Mouse (Mus musculus) kidney, adult 2 months (tissue): ENCODE measurements at regions not wholly inside any gene's neighbourhood (a gene's known extent, or its start where the extent isn't known, plus 50 kb on each side); places are given as distances from the start of the nearest gene placed in this dataset.

Source experiments
- CTCF ChIP-seq: fragments of 200-500 bp; conservative IDR thresholded peaks from 2 replicates; pipeline ENCODE4 v1.5.1; 2011; ENCODE audit warnings: low read depth, mild to moderate bottlenecking, control low read depth, low read length, moderate library complexity, mixed read lengths; ENCODE audit not compliant: insufficient read depth, insufficient read length
- POLR2A ChIP-seq: fragments of 200-500 bp; IDR thresholded peaks from one replicate; pipeline ENCODE4 v1.6.1; 2011; ENCODE audit warnings: low read depth, low read length, control low read depth

- TF ChIP-seq CTCF (no peak), POLR2A (no peak)
Measured at GRCm38 (mm10) chr17:14744010-14744409, 50.0 kb upstream of the Thbs2 start.
